Mouse (Mus musculus) NIH3T3 (cell line): ENCODE measurements at regions not wholly inside any gene's neighbourhood (a gene's known extent, or its start where the extent isn't known, plus 50 kb on each side); places are given as distances from the start of the nearest gene placed in this dataset.

Experiments
- DNase-seq: peaks from one replicate; pipeline ENCODE4 v3.0.0-alpha.2; 2012; ENCODE audit warnings: low read depth

GRCm38 (mm10) chr1:90668787-90669186 lies 66.0 kb downstream of the Cops8 start:
- DNase-seq: peak; percentile 47

DNA sequence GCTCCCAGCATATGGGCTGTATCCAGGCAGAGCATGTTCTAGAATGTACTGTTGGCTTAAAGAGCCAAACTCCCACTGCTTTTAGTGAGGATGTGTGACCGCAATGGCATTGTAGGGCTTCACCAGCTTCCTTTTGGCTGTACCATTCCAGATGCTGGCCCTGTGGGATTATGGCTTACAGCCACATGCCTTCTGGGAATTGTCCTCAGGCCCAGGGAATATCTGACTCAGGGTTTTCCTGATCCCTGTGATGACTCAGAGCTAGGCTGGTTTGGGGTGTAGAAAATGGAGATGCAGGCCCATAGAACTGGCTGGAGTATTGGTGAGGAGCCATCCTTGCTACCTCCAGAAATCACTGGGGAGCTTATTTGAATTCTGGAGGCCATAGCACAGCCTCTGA lies 66.5 kb downstream of the Cops8 start:
- DNase-seq: peak; percentile 75

GRCm38 (mm10) chr1:90670346-90670745 lies 67.6 kb downstream of the Cops8 start:
- DNase-seq: peak; percentile 37

GRCm38 (mm10) chr1:90673751-90674150 lies 71.0 kb downstream of the Cops8 start:
- no peak for DNase-seq

DNA sequence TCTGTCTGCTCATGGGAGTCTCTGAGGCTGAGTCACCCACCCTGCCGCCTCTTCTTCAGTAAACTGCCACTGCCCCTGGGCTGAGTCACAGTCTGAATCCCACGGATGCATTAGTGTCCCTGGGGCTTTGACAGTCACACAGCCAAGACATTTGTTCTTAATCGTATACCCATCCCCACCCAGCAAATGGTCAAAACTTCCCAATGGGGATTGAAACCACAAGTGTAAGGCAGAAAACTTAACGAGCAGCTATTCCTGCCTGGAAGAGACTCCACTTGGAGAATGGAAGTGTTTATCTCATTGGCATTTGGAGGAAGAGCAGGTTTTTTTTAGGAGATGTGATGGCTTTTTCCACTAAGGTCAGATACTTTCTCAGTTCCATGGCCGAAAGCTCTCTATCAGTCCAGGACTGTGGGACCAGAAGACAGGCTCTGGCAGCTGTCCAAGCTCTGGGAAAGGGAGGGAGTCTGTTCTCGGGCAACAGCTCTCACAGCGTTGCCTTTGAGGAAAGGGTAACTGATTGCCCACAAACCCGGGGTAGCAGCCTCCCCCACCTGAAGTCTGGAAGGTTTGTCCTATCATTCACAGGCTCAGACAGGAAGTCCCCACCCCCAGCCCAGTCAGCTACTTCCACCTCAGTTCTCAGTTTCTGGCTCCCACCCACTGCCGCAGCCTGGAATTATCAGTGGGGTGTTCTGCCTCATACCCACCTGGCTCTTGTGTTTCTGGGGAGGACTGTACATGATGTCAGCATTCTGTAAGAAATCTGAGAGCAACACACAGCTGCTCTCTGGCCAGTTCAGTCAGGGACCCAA lies 73.6 kb downstream of the Cops8 start:
- peak; percentile 73 for DNase-seq

DNA sequence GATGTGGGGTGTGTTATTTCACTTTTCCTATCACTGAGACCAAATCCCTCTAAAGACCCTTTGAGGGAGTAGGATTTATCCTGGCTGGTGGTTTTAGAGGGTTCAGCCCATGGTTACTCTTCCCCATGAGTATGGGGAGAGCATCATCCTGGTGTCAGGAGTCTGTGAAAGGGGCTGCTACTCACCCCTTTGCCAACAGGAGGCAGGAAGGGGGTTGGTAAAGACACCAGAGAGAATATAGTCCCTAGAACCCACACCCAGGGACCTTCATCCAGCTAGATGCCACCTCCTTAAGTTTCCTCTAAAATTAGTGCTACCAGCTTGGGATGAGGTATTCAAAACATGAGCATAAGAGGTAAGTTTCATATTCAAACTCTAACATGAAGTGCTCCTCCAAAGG lies 74.4 kb downstream of the Cops8 start:
- no peak for DNase-seq

DNA sequence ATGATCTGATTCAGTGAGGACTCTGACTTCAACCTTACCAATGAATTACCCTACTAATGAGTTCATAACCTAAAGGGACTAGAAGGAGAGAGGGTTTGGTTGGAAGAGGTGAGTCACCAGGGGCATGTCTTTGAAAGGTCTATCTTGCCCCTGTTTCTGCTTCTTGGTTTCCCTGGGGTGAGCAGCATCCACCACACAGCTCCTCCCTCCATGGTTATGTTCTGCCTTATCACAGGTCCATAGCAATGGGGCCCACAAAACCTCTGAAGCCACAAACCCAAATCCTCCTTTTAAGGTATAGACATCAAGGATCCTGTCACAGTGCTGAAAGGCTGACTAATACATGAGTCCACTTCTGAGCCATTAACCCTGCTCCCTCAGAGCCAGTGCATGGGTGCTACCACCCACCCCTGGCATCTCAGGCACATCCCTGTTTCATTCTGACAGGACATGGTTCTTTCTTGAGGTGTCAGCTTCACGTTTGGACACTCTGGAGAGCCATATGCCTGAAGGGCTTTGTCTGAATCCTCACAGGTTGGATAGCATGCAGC lies 74.9 kb downstream of the Cops8 start:
- no peak for DNase-seq

DNA sequence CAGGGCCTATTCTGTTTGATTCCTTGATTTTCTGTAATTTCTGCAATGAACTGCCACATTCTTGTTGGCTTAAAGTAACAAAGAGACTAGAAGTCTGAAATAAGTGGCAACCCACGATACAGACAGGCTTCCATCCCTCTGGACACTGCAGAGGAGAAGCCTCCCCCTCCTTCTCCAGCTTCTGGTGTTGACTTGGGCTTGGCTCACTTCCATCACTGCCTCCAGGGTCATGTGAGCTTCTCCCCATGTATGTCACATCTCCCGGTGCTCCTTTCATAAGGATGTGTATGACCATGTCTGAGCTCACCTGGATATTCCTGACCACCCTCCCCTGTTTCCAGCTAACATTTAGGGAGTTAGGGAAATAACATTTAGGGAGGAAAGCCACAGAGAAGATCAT lies 75.6 kb downstream of the Cops8 start:
- DNase-seq: no peak

GRCm38 (mm10) chr1:90688086-90688485 lies 85.3 kb downstream of the Cops8 start:
- DNase-seq: no peak

DNA sequence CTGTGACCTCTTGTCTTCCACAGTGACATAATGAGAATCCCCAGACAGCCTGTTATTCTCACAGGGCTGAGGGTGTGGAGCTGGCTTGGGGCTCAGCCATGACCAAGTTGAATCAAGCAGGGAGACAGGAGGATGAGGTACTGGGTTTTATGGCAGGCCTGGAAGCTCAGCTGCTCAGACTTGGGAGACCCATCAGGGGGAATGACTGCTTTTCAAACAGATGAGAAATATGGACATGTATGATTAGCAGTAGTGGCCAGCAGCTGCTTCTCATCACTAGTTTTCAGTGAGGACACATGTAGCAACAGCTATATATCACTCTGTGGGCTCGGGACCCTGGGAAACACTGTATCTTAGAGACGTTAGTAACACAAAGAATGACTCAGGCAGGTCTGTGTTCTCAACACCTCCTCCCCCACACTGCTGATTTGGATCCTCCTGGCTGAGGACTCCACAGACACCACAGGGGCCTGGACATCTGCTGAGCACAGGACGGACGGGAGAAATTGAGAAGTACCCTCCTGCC lies 87.9 kb downstream of the Cops8 start:
- peak; percentile 70 for DNase-seq

- peak; percentile 66 for DNase-seq
These were observed 88.4 kb downstream of the Cops8 start for GRCm38 (mm10) chr1:90691157-90691594.

- DNase-seq: no peak
These were observed 90.1 kb downstream of the Cops8 start for GRCm38 (mm10) chr1:90692851-90693250.

GRCm38 (mm10) chr1:90694761-90695160 lies 92.0 kb downstream of the Cops8 start:
- DNase-seq: no peak

DNA sequence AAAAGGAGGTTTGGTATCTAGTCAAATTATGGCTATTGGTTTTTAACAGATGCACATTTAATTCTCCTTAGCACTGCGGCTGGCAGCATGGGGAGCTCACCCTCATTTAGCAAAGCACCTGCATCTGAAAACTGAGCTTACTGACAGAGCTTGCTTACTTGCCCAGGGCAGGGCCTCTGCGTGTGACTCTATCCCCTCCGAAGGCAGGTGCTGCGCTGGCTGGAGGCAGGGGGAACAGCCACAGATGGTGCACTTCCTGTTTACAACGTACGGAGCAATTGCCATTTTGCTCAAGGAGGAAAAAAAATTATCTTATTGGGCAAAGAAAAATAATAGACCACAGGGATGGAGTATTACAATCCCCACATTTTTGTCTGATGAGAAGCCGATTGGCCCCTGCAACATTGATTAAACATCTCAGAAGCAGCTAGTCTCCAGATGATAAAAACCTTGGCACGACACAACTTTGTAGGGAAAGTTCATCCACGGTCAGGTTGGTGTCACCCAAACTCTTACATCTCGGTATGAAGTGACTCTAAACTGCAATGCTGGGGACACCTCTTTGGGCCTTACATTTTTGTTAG lies 92.5 kb downstream of the Cops8 start:
- no peak for DNase-seq

DNA sequence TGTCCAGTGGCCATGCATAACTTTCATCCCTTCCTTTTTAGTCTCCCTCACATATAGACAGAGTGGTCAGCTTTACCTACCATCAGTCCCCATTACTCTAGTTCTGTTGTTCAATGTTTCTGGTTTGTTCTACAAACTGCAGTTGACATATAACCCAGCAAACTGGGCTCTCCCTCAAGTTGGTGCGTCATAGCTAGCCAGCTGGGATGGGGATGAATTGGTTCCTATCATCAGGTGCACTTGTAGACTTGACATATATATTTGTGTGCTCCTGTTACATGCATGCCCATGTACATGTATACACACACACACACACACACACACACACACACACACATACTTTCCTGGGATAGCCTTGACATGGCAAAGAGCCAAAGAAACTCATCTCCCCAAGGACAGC lies 93.2 kb downstream of the Cops8 start:
- no peak for DNase-seq

DNA sequence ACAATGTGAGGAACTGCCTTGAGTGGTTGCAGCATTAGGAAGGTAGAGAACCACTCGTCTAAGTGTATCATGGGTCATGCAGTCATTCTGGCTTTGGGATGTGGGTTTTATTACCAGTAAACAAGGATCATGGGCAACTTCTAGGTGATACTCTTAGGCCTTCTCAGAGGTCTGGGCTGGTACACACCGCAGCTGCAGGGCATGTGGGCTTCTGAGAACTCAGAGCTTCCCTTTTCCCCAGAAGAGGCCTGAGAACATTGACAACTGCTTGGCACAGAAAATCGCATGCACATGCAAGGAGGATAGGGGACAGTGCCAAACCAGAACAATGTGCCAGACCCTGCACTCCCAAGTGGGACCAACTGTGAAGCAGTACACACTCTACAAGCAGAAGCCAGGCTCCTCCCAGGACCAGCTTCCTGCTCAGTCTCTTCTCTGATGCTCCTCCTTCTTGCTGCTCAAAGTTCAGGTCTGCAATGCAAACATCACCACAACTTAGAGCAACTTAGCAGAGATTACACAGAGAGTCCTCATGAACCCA lies 94.3 kb downstream of the Cops8 start:
- DNase-seq: no peak

GRCm38 (mm10) chr1:90698618-90699017 lies 95.8 kb downstream of the Cops8 start:
- DNase-seq: no peak

GRCm38 (mm10) chr1:90701756-90702155 lies 99.0 kb downstream of the Cops8 start:
- DNase-seq: no peak

DNA sequence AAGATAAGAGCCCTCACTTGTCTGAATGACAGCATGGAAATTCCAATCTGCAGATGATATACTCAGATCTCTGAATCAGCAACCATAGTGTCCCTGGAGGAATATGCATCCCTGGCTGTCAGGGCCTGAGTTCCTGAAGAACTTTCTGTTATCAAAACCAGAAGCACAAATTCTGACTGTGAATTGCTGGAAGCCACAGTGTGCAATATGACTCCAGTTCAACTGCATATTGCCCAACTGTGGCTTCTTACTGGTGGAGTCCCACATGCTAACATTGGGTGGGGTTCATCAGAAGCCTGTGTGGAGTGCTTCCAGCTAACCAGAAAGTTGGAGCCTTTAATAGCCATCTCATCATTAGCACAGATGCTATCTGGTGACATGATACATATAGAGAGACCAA lies 103.6 kb downstream of the Cops8 start:
- peak; percentile 76 for DNase-seq

- peak; percentile 27 for DNase-seq
These were observed 107.0 kb downstream of the Cops8 start for GRCm38 (mm10) chr1:90709761-90710160.

- DNase-seq: peak; percentile 79
These were observed 107.8 kb downstream of the Cops8 start for GRCm38 (mm10) chr1:90710566-90710965.

DNA sequence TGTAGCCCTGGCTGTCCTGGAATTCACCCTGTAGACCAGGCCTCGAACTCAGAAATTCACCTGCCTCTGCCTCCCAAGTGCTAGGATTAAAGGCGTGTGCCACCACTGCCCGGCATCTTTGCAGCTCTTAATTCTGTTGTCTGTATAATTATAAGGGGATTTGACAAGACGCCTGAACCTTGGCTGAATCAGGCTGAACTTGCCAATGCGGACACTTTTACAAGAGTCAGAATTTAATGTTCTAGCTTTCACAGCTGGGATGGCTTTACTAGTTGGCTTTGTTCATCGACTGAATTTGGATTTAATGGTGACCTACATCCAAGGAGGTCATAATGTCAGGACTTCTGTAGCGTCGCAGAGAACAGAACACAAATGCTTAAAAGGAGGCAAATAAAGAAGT lies 108.3 kb downstream of the Cops8 start:
- no peak for DNase-seq
